Mouse (Mus musculus): Measurements from ENCODE around the gene Syndig1.

Gene Syndig1

DNA sequence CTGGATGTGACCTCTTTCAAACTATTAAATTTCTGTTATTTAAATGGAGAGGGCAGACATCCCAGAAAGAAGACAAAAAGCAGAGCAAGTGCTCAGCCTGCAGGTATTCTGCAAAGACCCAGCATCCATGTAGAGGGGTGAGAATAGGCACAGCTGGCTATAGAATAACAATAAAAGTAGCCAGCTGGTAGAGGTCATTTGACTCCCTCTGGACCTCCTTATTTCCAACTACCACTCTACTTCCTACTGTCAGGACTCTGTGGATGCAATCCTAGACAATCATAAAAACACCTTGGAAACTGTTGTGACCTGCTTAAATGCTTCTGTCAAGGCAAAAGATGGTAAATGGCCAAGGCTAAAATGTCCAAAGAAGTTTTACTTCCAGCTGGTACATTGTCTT, 153.5 kb downstream of the Syndig1 start:
- DNase-seq (ENCODE audit: low read depth): no peak

DNA sequence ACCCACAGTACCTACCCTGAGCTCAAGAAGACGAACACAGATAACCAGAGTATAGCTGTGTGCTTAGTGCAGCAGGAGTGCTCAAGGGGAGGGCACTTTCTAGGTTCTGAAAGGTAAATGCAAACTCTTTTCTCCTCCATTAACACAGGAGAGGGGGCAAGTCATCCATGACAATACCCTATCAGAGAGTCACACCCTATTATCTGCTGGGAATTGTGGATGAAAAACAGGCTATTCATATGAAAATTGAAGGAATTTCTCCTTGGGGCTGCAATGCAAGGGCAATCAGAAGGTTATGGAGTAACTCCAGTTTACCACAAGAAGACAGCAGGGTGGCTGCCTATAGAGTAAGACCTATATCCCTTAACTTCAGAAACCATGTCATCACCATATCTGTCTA, 154.1 kb downstream of the Syndig1 start:
- no peak for DNase-seq (ENCODE audit: low read depth)

DNA sequence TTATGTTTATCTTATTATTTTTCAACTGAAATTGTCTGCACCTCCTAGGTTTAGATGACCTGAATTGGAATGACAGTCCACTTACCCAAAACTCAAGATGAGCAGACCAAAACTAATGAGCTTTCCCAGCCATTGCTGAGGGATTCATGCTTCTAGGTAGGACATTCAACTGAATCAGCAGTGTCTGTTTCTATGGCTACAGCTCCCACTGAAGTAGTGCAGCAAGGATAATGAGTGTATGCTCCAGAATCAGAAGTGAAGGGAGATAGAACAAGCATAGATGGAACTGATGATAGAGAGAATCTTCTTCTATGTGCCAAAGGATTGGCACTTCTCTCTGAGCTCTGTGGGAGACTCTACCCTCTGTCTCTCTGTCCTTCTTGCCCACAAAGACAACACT, 158.6 kb downstream of the Syndig1 start:
- DNase-seq (ENCODE audit: low read depth): no peak

DNA sequence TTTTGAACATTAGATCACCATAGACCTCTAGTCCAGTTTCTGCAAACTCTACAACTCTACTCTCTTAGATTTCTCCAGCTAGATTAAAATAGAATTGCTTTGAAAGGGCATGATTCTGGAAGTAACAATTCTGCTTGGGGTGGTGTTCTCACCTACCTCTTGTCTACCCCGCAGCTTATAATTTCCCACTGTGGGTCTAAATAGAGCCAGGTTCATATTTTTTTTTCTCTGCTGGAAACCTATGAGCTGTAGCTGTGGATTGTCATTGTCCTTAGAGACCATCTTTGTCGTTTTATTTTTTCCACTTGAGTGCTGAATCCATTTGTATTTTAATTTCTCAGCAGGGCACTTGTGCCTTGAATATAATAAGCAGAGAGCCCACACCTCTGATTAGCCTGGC, 162.5 kb downstream of the Syndig1 start:
- DNase-seq (ENCODE audit: low read depth): no peak

DNA sequence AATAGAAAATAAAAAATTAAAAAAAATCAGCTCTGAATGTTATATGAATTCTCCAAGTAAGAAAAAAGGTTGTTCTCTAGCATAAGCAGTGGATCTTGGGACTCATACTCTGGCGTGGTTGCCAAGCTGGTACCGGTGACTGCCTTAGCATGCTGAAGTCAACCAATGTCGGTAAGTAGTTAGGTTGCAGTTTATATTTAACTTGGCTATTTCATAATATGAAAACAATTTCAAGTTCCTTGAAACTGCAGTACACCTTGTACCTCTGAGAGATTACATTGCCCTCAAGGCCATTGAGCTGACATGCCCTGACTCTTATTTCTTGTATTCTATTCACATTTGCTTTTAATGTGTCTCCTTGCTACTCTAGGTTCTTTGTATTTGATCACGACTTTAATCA, 163.9 kb downstream of the Syndig1 start:
- DNase-seq (ENCODE audit: low read depth): no peak

DNA sequence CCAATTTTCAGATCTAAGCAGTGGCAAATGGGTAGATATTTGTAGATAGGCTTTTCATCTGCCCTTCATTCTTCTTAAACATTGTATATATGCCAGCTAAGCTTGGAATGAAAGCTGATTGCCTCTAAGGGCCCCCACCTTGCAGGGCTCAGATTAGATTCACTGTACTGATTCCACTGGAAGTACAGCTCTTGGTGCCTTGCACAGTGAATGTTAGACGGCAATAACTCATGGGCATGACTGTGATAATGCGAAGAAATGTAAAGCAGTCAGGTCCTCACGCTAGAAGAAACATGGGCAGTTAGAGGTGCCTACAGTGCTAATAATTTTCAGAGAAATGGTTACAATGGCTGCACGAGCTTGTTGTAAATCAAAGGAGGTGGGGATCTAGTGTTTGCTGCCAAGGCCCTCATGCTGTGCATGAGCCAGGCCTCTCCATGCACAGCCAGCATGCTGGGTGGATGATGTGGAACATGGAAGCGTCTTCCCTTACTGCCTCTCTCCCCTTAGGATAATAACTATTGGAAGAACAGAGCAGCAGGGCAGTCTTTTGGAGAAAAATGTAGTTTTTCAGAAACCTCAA, 167.5 kb downstream of the Syndig1 start:
- no peak for DNase-seq (ENCODE audit: low read depth)

DNA sequence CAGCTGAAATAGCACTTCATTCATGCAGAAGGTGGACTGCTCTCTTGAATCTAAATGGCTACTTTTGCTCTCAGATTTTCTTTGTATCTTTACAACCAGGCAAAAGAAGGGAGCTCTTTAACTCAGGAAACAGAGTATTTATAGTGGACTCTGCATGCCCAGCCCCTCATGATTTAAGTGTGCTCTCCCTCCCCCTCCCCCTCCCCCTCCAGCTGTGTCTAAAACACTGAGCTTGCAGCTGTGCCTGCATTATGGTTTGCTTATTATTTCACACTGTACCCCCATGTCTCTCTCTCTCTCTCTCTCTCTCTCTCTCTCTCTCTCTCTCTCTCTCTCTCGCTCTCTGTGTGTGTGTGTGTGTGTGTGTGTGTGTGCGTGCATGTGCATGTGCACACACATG, 168.6 kb downstream of the Syndig1 start:
- DNase-seq (ENCODE audit: low read depth): no peak

DNA sequence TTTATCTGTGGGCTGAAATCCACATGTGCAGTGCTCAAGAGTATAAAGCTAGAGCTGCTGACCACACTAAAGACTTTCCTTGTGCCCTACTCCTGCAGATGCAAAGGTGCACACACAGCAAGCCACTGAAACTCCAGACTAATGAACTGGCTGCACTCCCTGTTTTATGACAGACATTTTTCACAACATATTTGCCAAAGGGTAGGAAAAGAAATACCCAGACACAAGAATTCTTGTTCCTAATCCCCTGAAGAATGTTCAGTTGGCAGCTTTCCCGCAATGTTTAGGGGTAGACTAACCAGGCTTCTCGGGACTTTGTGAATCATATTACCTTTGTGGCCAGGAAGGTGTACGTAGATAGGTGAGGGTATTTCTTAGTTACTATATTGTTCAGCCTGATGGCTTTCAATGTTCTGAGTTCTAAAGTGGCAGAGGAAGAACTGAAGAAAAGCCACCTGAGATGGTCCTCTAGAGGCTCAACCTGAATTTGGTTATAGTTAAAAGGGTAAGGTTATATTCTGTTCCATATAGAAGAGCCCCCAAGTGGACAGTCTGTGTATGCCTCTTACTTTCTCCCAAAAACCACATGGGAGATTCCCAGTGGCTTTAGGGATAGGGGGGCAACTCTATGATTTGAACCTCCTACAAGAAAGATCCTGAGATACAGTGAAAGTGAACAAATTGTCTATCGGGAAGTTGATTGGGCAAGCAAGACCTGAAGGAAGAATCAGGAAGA, 169.5 kb downstream of the Syndig1 start:
- DNase-seq (ENCODE audit: low read depth): no peak

DNA sequence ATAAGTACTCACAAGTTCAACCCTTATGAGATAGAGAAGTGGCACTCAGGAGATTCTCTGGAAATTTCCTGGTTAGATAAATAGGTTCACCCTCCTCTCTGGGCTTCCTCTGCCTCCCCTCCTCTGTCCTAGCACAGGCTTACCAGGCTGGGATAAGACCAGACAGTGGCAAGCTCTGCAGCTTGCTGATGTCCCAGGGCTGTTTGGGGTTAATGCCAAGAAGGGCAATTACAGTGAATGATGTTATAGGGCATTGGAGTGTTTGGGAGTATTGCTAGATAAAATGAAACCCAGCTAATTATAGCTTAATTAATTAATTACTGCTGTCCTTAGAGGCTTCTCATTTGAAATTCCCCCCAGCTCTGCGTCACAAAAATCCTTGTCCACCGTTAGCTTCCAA, 171.6 kb downstream of the Syndig1 start:
- no peak for DNase-seq (ENCODE audit: low read depth)

DNA sequence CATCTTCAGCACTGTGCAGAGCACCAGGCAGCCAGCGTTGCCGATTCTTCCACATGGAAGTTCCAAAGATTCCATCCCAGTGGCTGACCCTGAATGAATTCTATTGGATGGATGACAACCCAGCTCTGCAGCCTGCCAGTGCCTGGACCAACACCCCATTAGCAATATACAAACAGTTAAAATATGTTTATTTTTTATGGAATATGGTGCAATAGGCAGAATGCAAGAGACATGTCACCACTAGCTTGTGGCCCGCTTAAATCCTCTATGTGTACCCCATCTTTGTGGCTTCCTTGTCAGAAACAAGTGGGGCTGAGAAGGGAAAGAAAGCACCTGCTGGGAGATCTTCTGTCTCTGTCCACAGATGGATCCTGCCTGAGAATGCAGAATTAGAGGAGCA, 174.5 kb downstream of the Syndig1 start:
- no peak for DNase-seq (ENCODE audit: low read depth)

DNA sequence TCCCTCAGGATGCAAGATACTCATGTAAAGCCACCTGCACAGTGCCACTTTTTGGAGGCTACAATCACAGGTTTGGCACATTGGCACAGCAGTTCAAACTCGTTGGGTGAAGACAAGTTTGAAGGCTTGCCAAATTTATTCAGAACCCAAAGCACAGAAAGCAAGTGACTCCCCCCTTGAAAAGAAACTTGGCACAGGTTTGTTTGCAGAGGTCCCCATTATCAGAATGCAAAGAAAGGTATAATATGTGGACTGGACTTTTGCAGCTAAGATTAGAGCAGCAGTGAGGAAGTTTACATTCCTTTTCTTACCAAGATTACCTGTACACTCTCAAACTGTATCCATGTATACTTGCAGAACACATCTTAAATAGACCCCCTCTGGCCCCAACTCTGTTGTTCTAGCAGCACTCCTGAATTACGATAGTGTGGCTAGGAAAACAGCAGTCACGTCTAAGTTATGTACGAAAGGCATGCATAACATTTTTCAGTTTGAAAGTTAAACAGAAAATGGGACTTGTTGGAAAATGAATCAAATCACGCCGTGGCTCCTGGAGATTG, 183.9 kb downstream of the Syndig1 start:
- no peak for DNase-seq (ENCODE audit: low read depth)

DNA sequence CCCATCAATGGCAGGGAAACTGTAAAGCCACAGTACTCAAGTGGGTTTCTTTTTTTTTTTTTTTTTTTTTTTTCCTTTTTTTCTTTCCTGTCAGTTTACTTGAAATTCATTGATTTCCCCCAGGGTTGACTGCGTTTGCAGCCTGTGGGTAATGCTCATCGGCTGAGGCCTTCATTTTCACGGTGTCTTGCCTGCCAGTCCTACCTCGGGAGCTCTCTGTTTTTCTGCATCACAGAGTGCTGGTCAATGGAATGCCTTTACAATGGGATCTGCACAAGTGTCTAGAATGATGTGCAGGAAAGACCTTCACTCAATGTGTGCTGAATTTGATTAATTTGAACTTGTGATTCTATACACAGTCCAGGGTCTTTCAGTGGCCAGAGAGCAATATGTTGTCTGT, 184.8 kb downstream of the Syndig1 start:
- no peak for DNase-seq (ENCODE audit: low read depth)

DNA sequence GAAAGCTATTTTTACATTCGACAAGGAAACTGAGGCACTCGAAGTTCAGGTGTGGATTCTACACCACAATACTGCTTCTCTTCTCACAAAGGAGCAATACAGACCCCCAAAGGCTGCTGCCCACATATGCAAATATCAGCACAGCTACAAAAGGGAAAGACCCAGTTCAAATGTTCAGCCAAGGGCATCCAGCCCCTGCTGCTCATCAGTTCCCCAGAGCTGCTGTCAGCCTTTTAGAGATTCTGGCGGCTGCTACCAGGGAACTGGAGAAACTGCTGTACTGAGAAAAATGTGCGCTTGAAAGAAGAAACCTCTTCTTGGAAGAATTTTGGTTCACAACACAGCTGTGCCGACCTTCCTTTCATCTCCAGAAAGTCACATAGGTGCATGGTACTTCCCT, 187.3 kb downstream of the Syndig1 start:
- no peak for DNase-seq (ENCODE audit: low read depth)

DNA sequence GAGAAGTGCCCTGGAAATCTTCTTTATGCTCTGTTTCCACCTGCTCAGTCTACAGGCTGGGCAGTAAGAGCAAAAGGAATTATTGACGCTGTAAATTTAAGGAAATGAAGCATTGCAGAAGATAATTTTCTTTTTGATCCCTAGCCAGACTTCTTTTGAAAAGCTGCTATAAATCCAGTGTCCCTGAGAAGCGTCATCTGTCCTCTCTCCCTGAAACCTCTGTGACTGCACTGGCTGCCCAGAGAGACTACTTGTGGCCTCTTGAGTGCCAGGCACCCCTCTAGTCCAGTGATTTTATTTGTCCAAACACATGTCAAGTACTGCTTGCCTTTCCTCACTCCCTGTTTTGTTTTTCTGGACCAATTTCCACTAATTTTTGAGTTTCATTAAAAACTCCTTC, 191.7 kb downstream of the Syndig1 start:
- no peak for DNase-seq (ENCODE audit: low read depth)

DNA sequence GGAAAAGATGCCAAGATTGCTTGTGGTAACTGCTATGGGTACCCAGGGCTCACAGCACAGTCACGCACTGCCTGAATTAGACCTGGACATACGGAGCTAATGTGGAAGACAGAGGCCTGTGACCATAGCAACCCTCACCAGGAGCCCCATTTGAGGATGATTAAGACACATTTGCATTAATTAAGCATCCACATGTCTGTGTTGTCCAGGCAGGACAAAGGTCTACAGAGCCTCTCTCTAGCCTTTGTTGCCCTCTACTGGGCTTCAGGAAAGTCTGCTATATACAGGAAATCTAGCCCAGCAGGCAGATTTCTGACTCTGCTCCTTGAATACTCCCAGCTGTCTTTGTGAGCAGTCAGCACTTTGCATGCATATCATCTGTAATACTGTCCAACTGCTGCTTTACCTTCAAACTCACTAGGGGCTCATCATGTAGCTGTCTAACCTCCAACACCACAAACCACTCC, 194.9 kb downstream of the Syndig1 start:
- DNase-seq (ENCODE audit: low read depth): no peak

DNA sequence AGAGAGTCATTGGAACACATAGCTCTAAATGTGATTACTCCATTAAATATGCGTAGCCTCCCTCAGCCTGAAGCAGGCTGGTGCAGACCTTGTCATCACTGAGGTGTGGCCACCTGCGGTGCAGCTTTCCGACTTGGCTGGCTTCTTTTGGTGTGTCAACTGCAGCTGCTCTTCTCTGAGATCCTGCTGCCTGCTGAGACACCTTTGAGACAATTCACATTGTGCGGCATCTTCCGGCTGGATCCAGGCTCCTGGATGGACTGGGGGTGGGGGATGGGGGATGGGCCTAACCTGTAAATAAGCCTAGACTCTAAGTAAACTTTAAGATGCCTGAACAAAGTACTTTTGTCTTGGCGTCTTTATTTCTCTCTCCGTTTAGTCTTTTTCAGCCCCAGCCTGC, 214.5 kb downstream of the Syndig1 start:
- no peak for DNase-seq (ENCODE audit: low read depth)
